Mouse (Mus musculus) megakaryocyte, embryonic 14.5 days (primary cell): ENCODE measurements around the gene Hmgcs2.

ENCODE experiments used
- FLI1 ChIP-seq: IDR thresholded peaks from 2 replicates; pipeline ENCODE4 v1.6.1; 2012; ENCODE audit warnings: low read length, inconsistent platforms, mixed read lengths
- GATA1 ChIP-seq: IDR thresholded peaks from 3 replicates; pipeline ENCODE4 v1.6.1; 2012; ENCODE audit warnings: mixed read lengths, low read length, inconsistent platforms, borderline replicate concordance

DNA sequence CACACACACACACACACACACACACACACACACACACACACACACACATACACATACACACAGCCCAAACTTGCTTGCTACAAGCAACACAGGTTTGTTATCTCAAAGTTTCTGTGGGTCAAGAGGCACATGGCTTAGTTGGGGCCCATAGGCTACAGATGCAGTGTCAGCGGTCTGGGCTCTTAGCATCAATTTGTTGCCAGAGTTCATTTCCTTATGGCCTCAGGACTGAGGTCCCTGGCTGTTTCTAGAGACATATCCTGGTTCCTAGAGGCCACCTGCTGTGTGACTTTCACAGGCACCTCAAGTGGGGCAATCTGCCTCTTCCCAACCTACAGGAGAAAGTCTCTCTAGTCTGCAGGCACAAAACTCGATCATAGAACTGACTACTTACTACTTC, 30.9 kb upstream of the Hmgcs2 start:
- no peak for TF ChIP-seq GATA1
- TF ChIP-seq FLI1 = no peak
